22 mouse cellular contexts compared by ENCODE assay signal in the genomic region with DNA sequence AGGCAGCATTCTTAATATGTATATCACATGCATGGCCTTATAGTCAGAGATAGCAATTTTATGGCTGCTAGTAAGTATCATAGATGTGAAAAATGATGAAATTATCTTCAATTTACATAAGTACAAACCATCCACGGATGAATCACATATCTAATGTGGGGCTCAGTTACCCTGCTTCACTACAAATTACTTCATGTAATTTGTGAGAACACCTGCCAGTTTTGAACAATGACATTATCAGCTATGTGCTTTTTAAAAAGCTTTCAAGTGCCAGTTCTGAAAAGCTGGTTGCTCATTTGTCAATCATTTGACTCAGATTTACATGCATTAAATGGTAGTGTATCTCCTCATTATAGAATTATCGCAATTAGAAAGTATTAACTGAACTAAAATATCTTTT.
"Had no signal": no experiment of that assay in that cellular context is flagged by ENCODE, and none has a peak within 500 bp of the region (broad histone marks: within the 10 kb centered on the region; RNA-seq: fewer than 3 reads in every experiment).

No protein-coding gene starts in this region.

- H3K4me1 ChIP-seq: kidney, embryonic 15.5 days; limb, embryonic 12.5 days; limb, embryonic 15.5 days; midbrain, embryonic 12.5 days; midbrain, embryonic 15.5 days; neural tube, embryonic 12.5 days; neural tube, embryonic 15.5 days; stomach, embryonic 15.5 days had no signal

- H3K36me3 ChIP-seq: kidney, embryonic 15.5 days; limb, embryonic 12.5 days; limb, embryonic 15.5 days; midbrain, embryonic 12.5 days; midbrain, embryonic 15.5 days; neural tube, embryonic 12.5 days; neural tube, embryonic 15.5 days; stomach, embryonic 15.5 days had no signal

- H3K27me3 ChIP-seq: kidney, embryonic 15.5 days; limb, embryonic 12.5 days; limb, embryonic 15.5 days; midbrain, embryonic 12.5 days; midbrain, embryonic 15.5 days; neural tube, embryonic 12.5 days; neural tube, embryonic 15.5 days; stomach, embryonic 15.5 days had no signal

- H3K9me3 ChIP-seq: kidney, embryonic 15.5 days; limb, embryonic 12.5 days; limb, embryonic 15.5 days; midbrain, embryonic 12.5 days; midbrain, embryonic 15.5 days; neural tube, embryonic 12.5 days; neural tube, embryonic 15.5 days; stomach, embryonic 15.5 days had no signal

- ATAC-seq: liver, postnatal 0 days; lung, postnatal 0 days; midbrain, embryonic 15.5 days had no signal

- H3K4me2 ChIP-seq: kidney, embryonic 15.5 days; limb, embryonic 12.5 days; limb, embryonic 15.5 days; liver, embryonic 11.5 days; lung, embryonic 14.5 days; midbrain, embryonic 12.5 days; midbrain, embryonic 15.5 days; neural tube, embryonic 12.5 days; neural tube, embryonic 15.5 days; stomach, embryonic 15.5 days had no signal

- DNase-seq: kidney, postnatal 10 days; kidney, postnatal 4 days; left cerebral cortex, postnatal 4 days; liver, postnatal 0 days; lung, embryonic 14.5 days; right cerebral cortex, adult 18-20 months; right cerebral cortex, postnatal 14 days; right cerebral cortex, postnatal 4 days; thymus, adult 18-20 months; thymus, postnatal 36 days had no signal

- H3K4me3 ChIP-seq: kidney, embryonic 15.5 days; limb, embryonic 12.5 days; limb, embryonic 15.5 days; midbrain, embryonic 12.5 days; midbrain, embryonic 15.5 days; neural tube, embryonic 12.5 days; neural tube, embryonic 15.5 days; stomach, embryonic 15.5 days had no signal

- H3K27ac ChIP-seq: kidney, embryonic 15.5 days; limb, embryonic 12.5 days; limb, embryonic 15.5 days; liver, embryonic 14.5 days; macrophage; midbrain, embryonic 12.5 days; midbrain, embryonic 15.5 days; neural tube, embryonic 12.5 days; neural tube, embryonic 15.5 days; stomach, embryonic 15.5 days had no signal

- H3K9ac ChIP-seq: kidney, embryonic 15.5 days; limb, embryonic 12.5 days; limb, embryonic 15.5 days; liver, embryonic 14.5 days; liver, postnatal 0 days; lung, embryonic 14.5 days; midbrain, embryonic 12.5 days; midbrain, embryonic 15.5 days; neural tube, embryonic 12.5 days; neural tube, embryonic 15.5 days; stomach, embryonic 15.5 days had no signal
